Mouse (Mus musculus) bone marrow, adult 2 months (tissue): ENCODE measurements at regions not wholly inside any gene's neighbourhood (a gene's known extent, or its start where the extent isn't known, plus 50 kb on each side); places are given as distances from the start of the nearest gene placed in this dataset.

Experiments used
- H3K27ac ChIP-seq: fragments of 200-500 bp; 2 replicates; pipeline ENCODE4 v1.5.1; 2012; ENCODE audit warnings: low read depth, mild to moderate bottlenecking, control low read depth, inconsistent platforms, low read length; ENCODE audit not compliant: control insufficient read depth, poor library complexity, insufficient read depth
- H3K4me1 ChIP-seq: fragments of 200-500 bp; 2 replicates; pipeline ENCODE4 v1.6.1; 2011; ENCODE audit warnings: low read length; ENCODE audit not compliant: control insufficient read depth, insufficient read depth
- H3K4me3 ChIP-seq: fragments of 200-500 bp; replicated peaks from 2 replicates; pipeline ENCODE3; 2011; ENCODE audit warnings: mild to moderate bottlenecking, low read depth, low read length, control low read depth; ENCODE audit not compliant: control insufficient read depth
- CTCF ChIP-seq: fragments of 200-500 bp; IDR thresholded peaks from 2 replicates; pipeline ENCODE4 v1.5.1; 2011; ENCODE audit warnings: low read length, control low read depth; ENCODE audit not compliant: control insufficient read depth, insufficient read depth
- POLR2A ChIP-seq: fragments of 200-500 bp; IDR thresholded peaks from 2 replicates; pipeline ENCODE4 v1.6.1; 2011; ENCODE audit warnings: low read depth, mild to moderate bottlenecking, control low read depth, low read length, borderline replicate concordance; ENCODE audit not compliant: control insufficient read depth
- WGBS: fragments of 180-500 bp; shearing (Covaris S2); methylation state at CpG from one replicate; pipeline ENCODE4 v1.1.7; 2018; 5-methylcytosine and 5-hydroxymethylcytosine counted together

DNA sequence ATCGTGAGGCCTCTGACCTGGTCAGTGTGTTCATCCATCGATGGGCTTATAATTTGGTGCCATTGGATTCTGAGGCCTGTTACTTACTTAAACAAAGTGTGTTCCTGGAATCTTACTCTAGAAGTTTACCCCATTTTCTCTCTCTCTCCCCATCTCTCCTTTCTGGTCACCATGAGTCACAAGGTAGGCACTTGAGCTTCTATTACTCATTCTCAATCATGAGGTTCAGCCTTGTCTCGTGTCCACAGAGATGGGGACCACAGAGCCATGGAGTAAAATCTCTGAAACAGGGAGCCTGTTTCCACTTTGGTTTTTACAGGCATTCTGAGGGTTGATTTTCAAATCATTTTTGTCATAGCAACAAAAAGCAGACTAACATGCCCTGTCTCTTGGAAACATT is 304.7 kb upstream of the Rbms1 start:
- 85% methylated on average over 3 of the region's 3 CpGs for WGBS

DNA sequence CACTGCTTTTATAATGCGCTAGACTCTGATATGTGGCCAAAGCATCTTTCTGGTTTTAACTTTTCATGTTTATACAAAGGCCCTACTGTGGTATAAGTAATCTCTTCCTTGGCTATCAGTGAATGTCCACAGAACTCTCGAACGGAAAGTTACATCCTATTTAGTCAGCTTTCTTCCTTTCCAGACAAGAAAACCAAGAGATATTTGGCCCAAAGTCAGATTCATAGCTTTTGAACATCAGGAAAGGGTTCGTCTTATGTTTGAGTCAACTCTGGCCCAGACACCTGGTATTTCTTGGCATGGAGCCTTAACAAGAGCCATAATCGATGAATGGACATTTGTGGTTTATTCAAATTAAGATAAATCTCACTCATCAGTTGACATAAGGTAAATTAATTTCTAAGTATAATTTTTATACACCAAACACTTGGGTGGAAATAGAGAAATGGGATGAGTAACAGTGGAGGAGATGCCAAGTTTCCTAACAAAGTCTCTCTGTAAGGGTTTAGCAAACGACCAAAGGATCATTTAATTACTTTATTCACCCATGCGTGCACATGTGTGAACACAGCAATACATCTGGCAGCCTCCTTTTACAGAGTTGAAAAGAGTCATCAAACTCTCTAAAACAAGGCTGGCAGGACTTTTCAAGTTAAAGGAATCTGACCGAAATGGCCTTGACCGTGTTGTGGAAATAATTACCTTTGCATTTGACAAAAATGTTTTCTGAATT is 287.2 kb upstream of the Rbms1 start:
- Histone ChIP-seq H3K4me1 (no peaks in the 10 kb centered on the region), H3K4me3 (no peak overlapping the region), H3K27ac (no peak overlapping the region)
- 84% methylated on average over 9 of the region's 9 CpGs for WGBS
- TF ChIP-seq POLR2A (no peak), CTCF (no peak)

More for the DNA sequence above, 304.7 kb upstream of the Rbms1 start:
- H3K4me1 ChIP-seq: no peaks in the 10 kb centered on the region
- H3K4me3 ChIP-seq: no peak overlapping the region
- no peak overlapping the region for H3K27ac ChIP-seq
- TF ChIP-seq CTCF: no peak
- no peak for TF ChIP-seq POLR2A

DNA sequence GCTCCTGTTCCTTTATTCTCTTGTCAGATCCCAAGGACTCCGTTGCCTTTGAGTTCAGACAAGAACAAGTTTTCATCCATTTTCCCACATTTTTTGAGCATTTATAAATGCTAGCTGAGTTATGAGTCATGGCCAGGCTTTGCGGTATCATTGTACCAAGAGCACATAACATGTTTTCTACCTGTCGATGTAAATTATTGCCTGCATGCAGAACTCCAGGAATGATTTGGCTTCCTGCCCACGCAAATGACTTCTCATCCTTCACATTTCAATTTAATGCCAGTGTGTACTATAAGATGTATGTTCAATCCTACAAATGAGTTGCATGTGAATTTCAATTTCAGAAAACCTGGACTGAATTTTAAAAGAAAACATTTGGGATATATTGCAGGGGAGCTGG is 285.0 kb upstream of the Rbms1 start:
- no peaks in the 10 kb centered on the region for H3K4me1 ChIP-seq
- no peak overlapping the region for H3K27ac ChIP-seq
- 69% methylated on average over 4 of the region's 4 CpGs for WGBS
- H3K4me3 ChIP-seq: no peak overlapping the region
- no peak for TF ChIP-seq POLR2A
- no peak for TF ChIP-seq CTCF

DNA sequence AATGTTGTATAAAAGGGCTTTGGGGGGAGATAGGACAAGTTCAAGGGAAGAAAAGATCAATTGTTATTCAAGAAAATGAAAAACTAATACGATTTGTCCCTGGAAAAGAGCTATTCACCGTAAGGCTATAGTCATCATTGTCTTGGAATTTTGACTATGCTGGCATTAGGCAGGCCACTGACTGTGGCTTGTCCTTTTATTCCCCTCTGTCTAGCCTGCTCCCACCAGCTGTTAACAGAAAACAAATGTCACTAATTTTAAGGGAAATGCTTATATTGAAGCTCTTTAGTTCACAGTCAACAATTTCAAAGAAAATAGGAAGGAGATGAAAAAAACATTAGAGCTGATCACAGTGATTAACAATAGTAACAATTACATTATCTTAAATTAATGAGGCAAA is 284.3 kb upstream of the Rbms1 start:
- 81% methylated on average over 2 of the region's 2 CpGs for WGBS
- H3K4me3 ChIP-seq: no peak overlapping the region
- H3K4me1 ChIP-seq: no peaks in the 10 kb centered on the region
- TF ChIP-seq CTCF (no peak), POLR2A (no peak)
- H3K27ac ChIP-seq: no peak overlapping the region

DNA sequence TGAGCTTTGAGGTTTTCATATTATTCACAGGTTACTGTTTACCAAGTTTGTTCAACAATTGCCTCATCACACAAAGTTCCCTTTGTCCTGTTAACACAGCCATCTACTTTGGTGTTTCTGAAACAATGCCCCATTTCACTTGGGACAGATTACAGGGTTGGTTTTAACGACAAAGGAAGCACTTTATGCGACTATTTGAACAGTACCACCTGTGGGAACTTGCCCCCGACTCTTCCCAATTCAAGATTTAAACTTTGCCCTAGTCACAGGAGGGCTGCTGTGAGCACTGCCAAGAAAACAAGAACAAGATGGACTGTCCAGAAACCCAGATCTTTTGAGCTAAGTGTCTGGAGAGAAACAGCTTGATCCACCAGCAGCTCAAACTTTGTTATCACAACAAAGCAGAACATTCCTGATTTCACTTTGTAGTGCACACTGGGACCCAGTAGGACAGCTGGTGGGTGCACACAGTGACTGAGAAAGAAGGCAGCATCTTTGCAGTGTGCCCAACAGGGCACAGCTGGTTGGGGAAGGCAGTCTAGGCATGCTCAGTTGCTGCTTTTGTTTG is 283.8 kb upstream of the Rbms1 start:
- WGBS: 26% methylated on average over 3 of the region's 3 CpGs
- TF ChIP-seq CTCF (no peak), POLR2A (no peak)
- H3K27ac ChIP-seq: no peak overlapping the region
- H3K4me1 ChIP-seq: no peaks in the 10 kb centered on the region
- no peak overlapping the region for H3K4me3 ChIP-seq

DNA sequence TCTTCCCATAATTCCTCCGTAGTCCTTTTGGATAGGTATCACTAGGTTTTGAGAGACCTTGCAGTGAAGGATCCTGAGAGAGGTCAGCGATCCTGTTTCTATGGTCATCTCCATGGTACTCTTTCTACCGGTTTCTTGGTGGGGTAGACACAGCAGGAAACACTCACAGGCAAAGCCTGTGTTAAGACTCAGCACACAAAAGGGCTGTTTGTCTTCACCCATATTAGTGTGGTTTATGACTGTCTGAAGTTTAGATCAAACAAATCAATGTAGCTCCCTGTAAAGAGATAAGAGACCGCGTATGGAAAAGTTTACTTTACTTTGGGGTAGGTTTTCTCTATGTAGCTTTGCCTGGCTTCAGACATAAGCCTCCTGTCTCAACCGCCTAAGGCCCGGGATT is 282.5 kb upstream of the Rbms1 start:
- H3K4me1 ChIP-seq: no peaks in the 10 kb centered on the region

DNA sequence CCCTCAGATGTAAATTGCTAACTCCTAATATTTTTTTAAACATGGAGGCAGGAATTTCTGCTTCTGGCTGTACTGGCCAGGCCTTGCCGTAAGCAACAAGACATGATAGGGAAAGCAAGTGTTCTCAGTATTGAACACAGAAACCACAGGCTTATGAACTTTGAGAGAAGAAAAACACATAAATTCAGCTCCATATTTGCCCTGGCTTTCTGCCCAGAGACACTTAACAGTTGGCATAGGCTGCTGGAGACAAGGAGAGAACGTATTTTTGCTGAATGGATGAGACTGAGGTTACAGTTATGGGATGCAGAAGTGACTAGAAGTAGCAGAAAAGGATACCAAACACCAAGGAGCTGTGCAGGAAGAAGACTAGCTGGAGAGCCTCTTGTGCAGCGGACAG is 258.7 kb upstream of the Rbms1 start:
- 79% methylated on average over 3 of the region's 3 CpGs for WGBS
- Histone ChIP-seq H3K4me1 (no peaks in the 10 kb centered on the region), H3K4me3 (no peak overlapping the region), H3K27ac (no peak overlapping the region)
- TF ChIP-seq CTCF (no peak), POLR2A (no peak)

More for the DNA sequence above, 282.5 kb upstream of the Rbms1 start:
- H3K4me3 ChIP-seq: no peak overlapping the region
- H3K27ac ChIP-seq: no peak overlapping the region
- 81% methylated on average over 7 of the region's 7 CpGs for WGBS
- TF ChIP-seq CTCF: no peak
- no peak for TF ChIP-seq POLR2A

DNA sequence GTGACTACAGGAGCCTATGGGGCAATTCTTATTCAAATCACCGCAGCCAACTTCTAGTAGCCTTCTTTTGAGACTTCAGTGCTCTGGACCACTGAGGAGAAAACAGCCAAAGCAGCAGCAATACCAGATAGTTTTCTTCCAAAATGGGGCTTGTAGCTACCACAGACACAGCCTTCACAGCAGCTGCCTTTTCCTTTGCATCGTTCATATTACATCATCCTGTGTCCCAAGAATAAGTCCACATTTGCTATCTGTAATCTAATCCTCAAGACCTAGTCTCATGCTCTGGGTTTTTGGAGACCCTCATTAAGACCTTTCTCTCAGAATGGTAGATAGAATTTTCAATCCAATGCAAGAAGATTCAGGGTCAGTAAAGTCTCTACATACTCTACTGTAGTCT is 258.2 kb upstream of the Rbms1 start:
- Histone ChIP-seq H3K4me1 (no peaks in the 10 kb centered on the region), H3K27ac (no peak overlapping the region), H3K4me3 (no peak overlapping the region)
- 78% methylated on average over 2 of the region's 2 CpGs for WGBS
- TF ChIP-seq POLR2A: no peak
- TF ChIP-seq CTCF: no peak

DNA sequence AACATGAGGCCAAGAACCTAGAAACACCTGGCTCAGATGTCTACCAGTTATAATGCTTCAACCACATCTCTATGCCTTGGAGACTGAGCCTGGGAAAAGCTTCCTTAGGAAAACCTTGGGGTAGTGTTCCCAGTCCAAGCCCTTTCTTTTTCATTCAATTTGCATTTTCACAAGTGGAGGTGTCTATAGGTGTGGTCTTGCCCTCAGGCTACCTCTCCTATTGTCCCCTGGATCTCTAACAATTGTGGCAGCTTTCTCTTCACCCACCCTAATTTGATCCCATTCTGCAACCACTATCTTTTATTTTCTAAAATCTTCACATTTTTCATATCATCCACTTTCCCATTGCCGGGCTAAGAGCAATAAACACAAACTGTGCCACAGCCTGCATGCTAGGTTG is 251.0 kb upstream of the Rbms1 start:
- Histone ChIP-seq H3K27ac (no peak overlapping the region), H3K4me1 (no peaks in the 10 kb centered on the region), H3K4me3 (no peak overlapping the region)
- 73% methylated on average over 1 of the region's 1 CpGs for WGBS
- no peak for TF ChIP-seq CTCF
- no peak for TF ChIP-seq POLR2A
